Mouse (Mus musculus) MEL (cell line): ENCODE results near the gene Tnni3k. TPM values are rescaled to one million over a fixed set of nuclear protein-coding genes. Genes with fewer than 3 reads are reported as not detected.

Experiments
- DNase-seq: peaks from one replicate; pipeline ENCODE4 v3.0.0; 2011; ENCODE audit warnings: low read depth, low spot score
- H3K27ac ChIP-seq: 2 replicates; pipeline ENCODE4 v1.5.1; 2012; ENCODE audit warnings: low read depth, mild to moderate bottlenecking, control low read depth, low read length, moderate library complexity; ENCODE audit not compliant: control insufficient read depth
- H3K27me3 ChIP-seq, 2 experiments: fragments of 150-350 bp in 1 of 2; sonication (generic) in 1 of 2; 2 replicates each; pipeline ENCODE4 v1.6.1; 2012; ENCODE audit warnings: low read length in 2 of 2, mild to moderate bottlenecking in 2 of 2, improper control_type of control experiment in 1 of 2, moderate library complexity in 1 of 2; ENCODE audit not compliant: insufficient read depth in 2 of 2, control insufficient read depth in 1 of 2
- H3K36me3 ChIP-seq, 2 experiments: 2 replicates each; pipeline ENCODE4 v1.6.1; 2012 to 2014; ENCODE audit warnings: low read length in 2 of 2, improper control_type of control experiment in 1 of 2, inconsistent platforms in 1 of 2, mild to moderate bottlenecking in 1 of 2; ENCODE audit not compliant: insufficient read depth in 2 of 2, control insufficient read depth in 1 of 2
- H3K4me1 ChIP-seq, 2 experiments: fragments of 150-350 bp in 1 of 2; sonication (generic) in 1 of 2; 2 replicates each; pipeline ENCODE4 v1.6.1; 2012; ENCODE audit warnings: low read length in 2 of 2, improper control_type of control experiment in 1 of 2, mild to moderate bottlenecking in 1 of 2; ENCODE audit not compliant: insufficient read depth in 2 of 2, control insufficient read depth in 1 of 2
- H3K4me3 ChIP-seq, 2 experiments: fragments of 150-350 bp in 1 of 2; sonication (generic) in 1 of 2; 2 replicates each; pipeline ENCODE4 v1.5.1; 2012; ENCODE audit warnings: low read depth in 2 of 2, low read length in 2 of 2, mild to moderate bottlenecking in 2 of 2, moderate library complexity in 2 of 2, control low read depth in 1 of 2, improper control_type of control experiment in 1 of 2; ENCODE audit not compliant: control insufficient read depth in 1 of 2, insufficient read depth in 1 of 2
- H3K79me2 ChIP-seq: 2 replicates; pipeline ENCODE4 v1.6.1; 2012; ENCODE audit warnings: mild to moderate bottlenecking, low read length, moderate library complexity; ENCODE audit not compliant: control insufficient read depth, poor library complexity, insufficient read depth
- H3K9ac ChIP-seq: 2 replicates; pipeline ENCODE4 v1.6.1; 2012; ENCODE audit warnings: low read depth, mild to moderate bottlenecking, control low read depth, low read length, moderate library complexity; ENCODE audit not compliant: control insufficient read depth, poor library complexity, severe bottlenecking
- H3K9me3 ChIP-seq: fragments of 150-350 bp; sonication (generic); replicated peaks from 2 replicates; pipeline ENCODE4 v1.6.1; 2012; ENCODE audit warnings: mild to moderate bottlenecking, low read length, improper control_type of control experiment, moderate library complexity; ENCODE audit not compliant: insufficient read depth
- CHD2 ChIP-seq: IDR thresholded peaks from 2 replicates; pipeline ENCODE4 v1.6.1; 2011; ENCODE audit warnings: low read length, improper control_type of control experiment
- CTCF ChIP-seq, 3 experiments: IDR thresholded peaks in 2 of 3; conservative IDR thresholded peaks in 1 of 3; 2 replicates each; pipeline ENCODE4 v1.5.1; 2011 to 2012; ENCODE audit warnings: low read length in 3 of 3, low read depth in 2 of 3, mild to moderate bottlenecking in 2 of 3, improper control_type of control experiment in 1 of 3, inconsistent platforms in 1 of 3, mixed read lengths in 1 of 3, moderate library complexity in 1 of 3; ENCODE audit not compliant: control insufficient read depth in 1 of 3, insufficient read depth in 1 of 3, poor library complexity in 1 of 3, severe bottlenecking in 1 of 3
- E2F4 ChIP-seq: IDR thresholded peaks from 2 replicates; pipeline ENCODE4 v1.6.1; 2011; ENCODE audit warnings: low read depth, low read length, improper control_type of control experiment, borderline replicate concordance
- ETS1 ChIP-seq: IDR thresholded peaks from 2 replicates; pipeline ENCODE4 v1.6.1; 2012; ENCODE audit warnings: low read depth, mild to moderate bottlenecking, inconsistent platforms, low read length, improper control_type of control experiment, moderate library complexity
- GABPA ChIP-seq: IDR thresholded peaks from 2 replicates; pipeline ENCODE4 v1.6.1; 2012; ENCODE audit warnings: low read depth, mild to moderate bottlenecking, inconsistent platforms, low read length, improper control_type of control experiment, moderate library complexity
- GATA1 ChIP-seq: IDR thresholded peaks from 2 replicates; pipeline ENCODE4 v1.6.1; 2011; ENCODE audit warnings: low read depth, low read length, improper control_type of control experiment
- HCFC1 ChIP-seq: IDR thresholded peaks from 2 replicates; pipeline ENCODE4 v1.6.1; 2012; ENCODE audit warnings: low read depth, mild to moderate bottlenecking, inconsistent platforms, low read length, improper control_type of control experiment, moderate library complexity
- KAT2A ChIP-seq: conservative IDR thresholded peaks from 2 replicates; pipeline ENCODE4 v1.6.1; 2012; ENCODE audit warnings: low read depth, low read length, improper control_type of control experiment, inconsistent platforms
- MAFK ChIP-seq: IDR thresholded peaks from 2 replicates; pipeline ENCODE4 v1.6.1; 2011; ENCODE audit warnings: low read depth, mild to moderate bottlenecking, low read length, improper control_type of control experiment, borderline replicate concordance
- MAZ ChIP-seq: IDR thresholded peaks from 2 replicates; pipeline ENCODE4 v1.6.1; 2012; ENCODE audit warnings: low read depth, mild to moderate bottlenecking, inconsistent platforms, low read length, improper control_type of control experiment
- MEF2A ChIP-seq: IDR thresholded peaks from 2 replicates; pipeline ENCODE4 v1.6.1; 2014; ENCODE audit warnings: low read depth, mild to moderate bottlenecking, inconsistent platforms, low read length, improper control_type of control experiment; ENCODE audit not compliant: poor library complexity, insufficient replicate concordance, severe bottlenecking; ENCODE audit errors: extremely low read depth
- MYC ChIP-seq: IDR thresholded peaks from 2 replicates; pipeline ENCODE4 v1.6.1; 2011; ENCODE audit warnings: low read depth, mild to moderate bottlenecking, low read length, improper control_type of control experiment, moderate library complexity
- POLR2AphosphoS2 ChIP-seq: IDR thresholded peaks from 2 replicates; pipeline ENCODE4 v1.6.1; 2011; ENCODE audit warnings: low read length, improper control_type of control experiment
- POLR2AphosphoS5 ChIP-seq: IDR thresholded peaks from 2 replicates; pipeline ENCODE4 v1.6.1; 2012; ENCODE audit warnings: low read depth, borderline replicate concordance, mild to moderate bottlenecking, inconsistent platforms, low read length, moderate library complexity, mixed read lengths
- SMC3 ChIP-seq: IDR thresholded peaks from 2 replicates; pipeline ENCODE4 v1.6.1; 2011; ENCODE audit warnings: low read depth, low read length, improper control_type of control experiment
- USF2 ChIP-seq, 2 experiments: IDR thresholded peaks; 2 replicates each; pipeline ENCODE4 v1.6.1; 2011 to 2012; ENCODE audit warnings: improper control_type of control experiment in 2 of 2, low read length in 2 of 2, borderline replicate concordance in 1 of 2, inconsistent platforms in 1 of 2, low read depth in 1 of 2, mild to moderate bottlenecking in 1 of 2; ENCODE audit not compliant: insufficient read depth in 1 of 2
- ZKSCAN1 ChIP-seq: IDR thresholded peaks from 2 replicates; pipeline ENCODE4 v1.6.1; 2012; ENCODE audit warnings: low read depth, mild to moderate bottlenecking, inconsistent platforms, low read length, improper control_type of control experiment, moderate library complexity
- ZNF384 ChIP-seq: IDR thresholded peaks from 2 replicates; pipeline ENCODE4 v1.6.1; 2012; ENCODE audit warnings: low read depth, mild to moderate bottlenecking, inconsistent platforms, low read length, improper control_type of control experiment
- polyA plus RNA-seq, 2 experiments: library from polyadenylated mRNA; stranded (reverse) in 1 of 2; unstranded in 1 of 2; fragments of >175 nt in 1 of 2; fragments of >200 nt in 1 of 2; gene quantifications; 2 replicates each; pipeline versions ENCODE4 v1.2.1 to v1.2.4; 2012; ENCODE audit warnings: low replicate concordance in 2 of 2, low read depth in 1 of 2; ENCODE audit not compliant: insufficient read length in 2 of 2, insufficient read depth in 1 of 2, missing spikeins in 1 of 2
- total RNA-seq: library from RNA; depleted of rRNA; stranded (reverse); fragments of 300-350 nt; gene quantifications from 2 replicates; pipeline ENCODE4 v1.2.3, GENCODE M21; 2012

The Tnni3k gene
- total and polyA plus RNA-seq, 3 experiments, result not detected

GRCm38 (mm10) chr3:154816801-154817625 is 238.2 kb downstream of the Tnni3k start:
- Histone ChIP-seq H3K79me2 (no peaks in the 10 kb centered on the region), H3K9ac (no peak overlapping the region), H3K27me3 (no peaks in the 10 kb centered on the region), H3K36me3 (no peaks in the 10 kb centered on the region), H3K27ac (no peak overlapping the region), H3K4me3 (no peak overlapping the region), H3K4me1 (no peaks in the 10 kb centered on the region), H3K9me3 (no peaks in the 10 kb centered on the region)
- TF ChIP-seq POLR2AphosphoS2 (no peak), KAT2A (no peak), USF2 (IDR thresholded peaks at IDR 0.05; ENCODE audit: borderline replicate concordance in 1 of 2, insufficient read depth in 1 of 2, low read depth in 1 of 2, low read length in 2 of 2) (no peak), CTCF (IDR thresholded peaks at IDR 0.05 in 2 of 3, conservative IDR thresholded peaks at IDR 0.05 in 1 of 3; ENCODE audit: control insufficient read depth in 1 of 3, insufficient read depth in 1 of 3, low read depth in 2 of 3, low read length in 3 of 3, poor library complexity in 1 of 3, severe bottlenecking in 1 of 3) (no peak), ZKSCAN1 (no peak), MAFK (no peak), ETS1 (no peak), CHD2 (no peak), MEF2A (no peak), ZNF384 (no peak), SMC3 (no peak), MAZ (no peak), GABPA (no peak), MYC (no peak), E2F4 (no peak), POLR2AphosphoS5 (no peak), GATA1 (no peak)
- no peak for DNase-seq

- no peak overlapping the region for H3K4me3 ChIP-seq
- no peaks in the 10 kb centered on the region for H3K79me2 ChIP-seq
- H3K36me3 ChIP-seq, result no peaks in the 10 kb centered on the region
- no peaks in the 10 kb centered on the region for H3K9me3 ChIP-seq
- TF ChIP-seq HCFC1 (no peak), E2F4 (no peak)
- TF ChIP-seq, all 39 proteins: peak for 0
- H3K9ac ChIP-seq, result no peak overlapping the region
- no peak for DNase-seq
- no peak overlapping the region for H3K27ac ChIP-seq
- H3K27me3 ChIP-seq, result no peaks in the 10 kb centered on the region
- H3K4me1 ChIP-seq, result no peaks in the 10 kb centered on the region
Observed at GRCm38 (mm10) chr3:154816231-154816630, 239.0 kb downstream of the Tnni3k start.
